Mouse (Mus musculus): Measurements from ENCODE around the gene 4930470P17Rik.

DNA sequence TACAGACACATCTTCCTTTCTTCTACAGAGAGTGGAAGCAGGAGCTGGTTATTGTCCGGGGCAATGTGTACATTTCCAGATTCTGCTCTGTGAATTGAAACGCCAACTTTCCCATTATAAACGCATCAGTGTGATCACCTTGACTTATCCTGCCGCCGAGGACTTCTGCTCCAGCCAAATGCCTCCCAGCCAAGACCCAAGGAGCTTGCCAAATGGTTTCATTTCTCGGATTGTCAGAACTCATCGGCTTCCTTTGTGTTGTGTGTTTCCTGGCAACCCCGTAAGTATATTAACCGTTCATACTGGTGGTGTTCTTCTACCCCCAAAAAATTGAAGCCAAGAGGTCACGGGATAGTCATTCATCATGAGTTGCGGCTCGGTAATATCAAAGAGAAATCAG, 25.7 kb downstream of the 4930470P17Rik start:
- TF ChIP-seq CTCF (IDR thresholded peaks at IDR 0.05; ENCODE audit: low read depth, low read length) = no peak
- no peak for TF ChIP-seq POLR2A (IDR thresholded peaks at IDR 0.05; ENCODE audit: borderline replicate concordance, low read depth, low read length)

Data from bone marrow macrophage, adult 2 months (primary cell).